Mouse (Mus musculus) right cerebral cortex, postnatal 25 days (tissue): ENCODE measurements at regions not wholly inside any gene's neighbourhood (a gene's known extent, or its start where the extent isn't known, plus 50 kb on each side); places are given as distances from the start of the nearest gene placed in this dataset.

Experiments used
- DNase-seq: peaks from one replicate; pipeline ENCODE4 v3.0.0; 2022

- no peak for DNase-seq
Measured at GRCm38 (mm10) chr14:56313969-56314368, 50.9 kb upstream of the Atp12a start.

DNA sequence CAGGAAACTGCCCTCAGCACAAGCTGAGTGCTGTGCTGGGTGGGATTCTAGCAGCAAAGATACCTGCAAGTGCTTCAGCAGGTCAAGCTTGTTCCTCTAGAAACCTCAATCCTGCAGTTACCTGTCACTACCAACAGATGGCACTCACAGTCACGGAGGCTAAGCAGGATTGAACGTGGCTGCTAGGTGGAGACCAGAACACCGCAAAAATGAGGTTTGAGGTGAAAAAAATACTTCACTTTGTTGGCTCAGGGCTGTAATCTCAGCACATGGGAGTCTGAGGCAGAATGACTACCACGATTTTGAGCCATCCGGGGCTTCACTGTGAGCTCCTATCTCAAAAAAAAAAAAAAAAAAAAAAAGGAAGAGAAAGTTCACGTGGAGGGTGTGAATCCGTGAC, 50.4 kb upstream of the Atp12a start:
- DNase-seq, result peak; percentile 34
